Mouse (Mus musculus) MEL (cell line): ENCODE measurements at regions not wholly inside any gene's neighbourhood (a gene's known extent, or its start where the extent isn't known, plus 50 kb on each side); places are given as distances from the start of the nearest gene placed in this dataset.

ENCODE experiments used
- DNase-seq: peaks from one replicate; pipeline ENCODE4 v3.0.0; 2011; ENCODE audit warnings: low read depth, low spot score
- H3K27ac ChIP-seq: 2 replicates; pipeline ENCODE4 v1.5.1; 2012; ENCODE audit warnings: low read depth, mild to moderate bottlenecking, control low read depth, low read length, moderate library complexity; ENCODE audit not compliant: control insufficient read depth
- H3K27me3 ChIP-seq, 2 experiments: fragments of 150-350 bp in 1 of 2; sonication (generic) in 1 of 2; 2 replicates each; pipeline ENCODE4 v1.6.1; 2012; ENCODE audit warnings: low read length in 2 of 2, mild to moderate bottlenecking in 2 of 2, improper control_type of control experiment in 1 of 2, moderate library complexity in 1 of 2; ENCODE audit not compliant: insufficient read depth in 2 of 2, control insufficient read depth in 1 of 2
- H3K36me3 ChIP-seq, 2 experiments: 2 replicates each; pipeline ENCODE4 v1.6.1; 2012 to 2014; ENCODE audit warnings: low read length in 2 of 2, improper control_type of control experiment in 1 of 2, inconsistent platforms in 1 of 2, mild to moderate bottlenecking in 1 of 2; ENCODE audit not compliant: insufficient read depth in 2 of 2, control insufficient read depth in 1 of 2
- H3K4me1 ChIP-seq, 2 experiments: fragments of 150-350 bp in 1 of 2; sonication (generic) in 1 of 2; 2 replicates each; pipeline ENCODE4 v1.6.1; 2012; ENCODE audit warnings: low read length in 2 of 2, improper control_type of control experiment in 1 of 2, mild to moderate bottlenecking in 1 of 2; ENCODE audit not compliant: insufficient read depth in 2 of 2, control insufficient read depth in 1 of 2
- H3K4me3 ChIP-seq, 2 experiments: fragments of 150-350 bp in 1 of 2; sonication (generic) in 1 of 2; 2 replicates each; pipeline ENCODE4 v1.5.1; 2012; ENCODE audit warnings: low read depth in 2 of 2, low read length in 2 of 2, mild to moderate bottlenecking in 2 of 2, moderate library complexity in 2 of 2, control low read depth in 1 of 2, improper control_type of control experiment in 1 of 2; ENCODE audit not compliant: control insufficient read depth in 1 of 2, insufficient read depth in 1 of 2
- H3K79me2 ChIP-seq: 2 replicates; pipeline ENCODE4 v1.6.1; 2012; ENCODE audit warnings: mild to moderate bottlenecking, low read length, moderate library complexity; ENCODE audit not compliant: control insufficient read depth, poor library complexity, insufficient read depth
- H3K9ac ChIP-seq: 2 replicates; pipeline ENCODE4 v1.6.1; 2012; ENCODE audit warnings: low read depth, mild to moderate bottlenecking, control low read depth, low read length, moderate library complexity; ENCODE audit not compliant: control insufficient read depth, poor library complexity, severe bottlenecking
- H3K9me3 ChIP-seq: fragments of 150-350 bp; sonication (generic); replicated peaks from 2 replicates; pipeline ENCODE4 v1.6.1; 2012; ENCODE audit warnings: mild to moderate bottlenecking, low read length, improper control_type of control experiment, moderate library complexity; ENCODE audit not compliant: insufficient read depth
- BHLHE40 ChIP-seq: IDR thresholded peaks from 2 replicates; pipeline ENCODE4 v1.6.1; 2012; ENCODE audit warnings: low read depth, mild to moderate bottlenecking, inconsistent platforms, low read length, improper control_type of control experiment, borderline replicate concordance
- CHD1 ChIP-seq: IDR thresholded peaks from 2 replicates; pipeline ENCODE4 v1.6.1; 2012; ENCODE audit warnings: low read depth, mild to moderate bottlenecking, inconsistent platforms, low read length, improper control_type of control experiment
- CHD2 ChIP-seq: IDR thresholded peaks from 2 replicates; pipeline ENCODE4 v1.6.1; 2011; ENCODE audit warnings: low read length, improper control_type of control experiment
- CTCF ChIP-seq, 3 experiments: IDR thresholded peaks in 2 of 3; conservative IDR thresholded peaks in 1 of 3; 2 replicates each; pipeline ENCODE4 v1.5.1; 2011 to 2012; ENCODE audit warnings: low read length in 3 of 3, low read depth in 2 of 3, mild to moderate bottlenecking in 2 of 3, improper control_type of control experiment in 1 of 3, inconsistent platforms in 1 of 3, mixed read lengths in 1 of 3, moderate library complexity in 1 of 3; ENCODE audit not compliant: control insufficient read depth in 1 of 3, insufficient read depth in 1 of 3, poor library complexity in 1 of 3, severe bottlenecking in 1 of 3
- ELF1 ChIP-seq: IDR thresholded peaks from 2 replicates; pipeline ENCODE4 v1.6.1; 2014; ENCODE audit warnings: low read depth, mild to moderate bottlenecking, inconsistent platforms, low read length, improper control_type of control experiment, moderate library complexity
- ETS1 ChIP-seq: IDR thresholded peaks from 2 replicates; pipeline ENCODE4 v1.6.1; 2012; ENCODE audit warnings: low read depth, mild to moderate bottlenecking, inconsistent platforms, low read length, improper control_type of control experiment, moderate library complexity
- GATA1 ChIP-seq: IDR thresholded peaks from 2 replicates; pipeline ENCODE4 v1.6.1; 2011; ENCODE audit warnings: low read depth, low read length, improper control_type of control experiment
- HCFC1 ChIP-seq: IDR thresholded peaks from 2 replicates; pipeline ENCODE4 v1.6.1; 2012; ENCODE audit warnings: low read depth, mild to moderate bottlenecking, inconsistent platforms, low read length, improper control_type of control experiment, moderate library complexity
- JUND ChIP-seq: IDR thresholded peaks from 2 replicates; pipeline ENCODE4 v1.6.1; 2011; ENCODE audit warnings: low read depth, mild to moderate bottlenecking, improper control_type of control experiment, low read length
- MAX ChIP-seq: IDR thresholded peaks from 2 replicates; pipeline ENCODE4 v1.6.1; 2011; ENCODE audit warnings: low read length, improper control_type of control experiment
- MXI1 ChIP-seq: IDR thresholded peaks from 2 replicates; pipeline ENCODE4 v1.6.1; 2011; ENCODE audit warnings: mild to moderate bottlenecking, low read depth, low read length, improper control_type of control experiment
- POLR2AphosphoS5 ChIP-seq: IDR thresholded peaks from 2 replicates; pipeline ENCODE4 v1.6.1; 2012; ENCODE audit warnings: low read depth, borderline replicate concordance, mild to moderate bottlenecking, inconsistent platforms, low read length, moderate library complexity, mixed read lengths
- SIN3A ChIP-seq: IDR thresholded peaks from 2 replicates; pipeline ENCODE4 v1.6.1; 2012; ENCODE audit warnings: low read length, improper control_type of control experiment, inconsistent platforms
- SMC3 ChIP-seq: IDR thresholded peaks from 2 replicates; pipeline ENCODE4 v1.6.1; 2011; ENCODE audit warnings: low read depth, low read length, improper control_type of control experiment
- TAL1 ChIP-seq: IDR thresholded peaks from 2 replicates; pipeline ENCODE4 v1.6.1; 2012; ENCODE audit warnings: mild to moderate bottlenecking, inconsistent platforms, low read length, moderate library complexity, mixed read lengths
- TBP ChIP-seq: IDR thresholded peaks from 2 replicates; pipeline ENCODE4 v1.8.0; 2011; ENCODE audit warnings: low read depth, low read length, improper control_type of control experiment
- TCF12 ChIP-seq: IDR thresholded peaks from 2 replicates; pipeline ENCODE4 v1.6.1; 2014; ENCODE audit warnings: low read depth, mild to moderate bottlenecking, inconsistent platforms, low read length, improper control_type of control experiment, moderate library complexity
- UBTF ChIP-seq: IDR thresholded peaks from 2 replicates; pipeline ENCODE4 v1.6.1; 2012; ENCODE audit warnings: low read depth, mild to moderate bottlenecking, inconsistent platforms, low read length, improper control_type of control experiment, moderate library complexity, borderline replicate concordance; ENCODE audit not compliant: insufficient read depth
- USF2 ChIP-seq, 2 experiments: IDR thresholded peaks; 2 replicates each; pipeline ENCODE4 v1.6.1; 2011 to 2012; ENCODE audit warnings: improper control_type of control experiment in 2 of 2, low read length in 2 of 2, borderline replicate concordance in 1 of 2, inconsistent platforms in 1 of 2, low read depth in 1 of 2, mild to moderate bottlenecking in 1 of 2; ENCODE audit not compliant: insufficient read depth in 1 of 2
- ZC3H11A ChIP-seq: IDR thresholded peaks from 2 replicates; pipeline ENCODE4 v1.6.1; 2012; ENCODE audit warnings: low read depth, mild to moderate bottlenecking, inconsistent platforms, low read length, improper control_type of control experiment
- ZNF384 ChIP-seq: IDR thresholded peaks from 2 replicates; pipeline ENCODE4 v1.6.1; 2012; ENCODE audit warnings: low read depth, mild to moderate bottlenecking, inconsistent platforms, low read length, improper control_type of control experiment

GRCm38 (mm10) chr9:61707875-61708274 is 206.5 kb downstream of the Rplp1 start (continued):
- TF ChIP-seq ZC3H11A (no peak), GATA1 (peak; percentile 51; the same call in 1 of the 2 replicates), TBP (no peak), ZNF384 (no peak), UBTF (no peak), CTCF (IDR thresholded peaks at IDR 0.05 in 2 of 3, conservative IDR thresholded peaks at IDR 0.05 in 1 of 3; ENCODE audit: control insufficient read depth in 1 of 3, insufficient read depth in 1 of 3, low read depth in 2 of 3, low read length in 3 of 3, poor library complexity in 1 of 3, severe bottlenecking in 1 of 3) (no peak), ETS1 (peak; percentile 54), HCFC1 (no peak), USF2 (IDR thresholded peaks at IDR 0.05; ENCODE audit: borderline replicate concordance in 1 of 2, insufficient read depth in 1 of 2, low read depth in 1 of 2, low read length in 2 of 2) (no peak), ELF1 (no peak)

GRCm38 (mm10) chr9:61707296-61707695 is 207.0 kb downstream of the Rplp1 start:
- TF ChIP-seq CHD2 = no peak
- TF ChIP-seq MXI1 = no peak
- no peak for TF ChIP-seq BHLHE40
- TF ChIP-seq TAL1 = no peak
- TF ChIP-seq USF2 (IDR thresholded peaks at IDR 0.05; ENCODE audit: borderline replicate concordance in 1 of 2, insufficient read depth in 1 of 2, low read depth in 1 of 2, low read length in 2 of 2) = no peak
- TF ChIP-seq ZC3H11A = no peak
- no peak for TF ChIP-seq SMC3
- TF ChIP-seq ETS1 = no peak
- no peak for TF ChIP-seq TCF12
- no peak for TF ChIP-seq CHD1
- TF ChIP-seq SIN3A = no peak
- TF ChIP-seq JUND = no peak
- TF ChIP-seq ELF1 = no peak
- TF ChIP-seq ZNF384 = no peak
- TF ChIP-seq POLR2AphosphoS5 = no peak
- no peak for TF ChIP-seq MAX
- peak overlapping the region; percentile 20 for H3K27ac ChIP-seq
- peaks cover 0 to 15% of the 10 kb centered on the region in 2 experiments; a peak in 2 of 4 replicates for H3K36me3 ChIP-seq
- peaks cover under 1% of the 10 kb centered on the region; the same call in 1 of the 2 replicates for H3K79me2 ChIP-seq
- peak overlapping the region in 1 of 2 experiments; percentile 57; a peak in 2 of 4 replicates for H3K4me3 ChIP-seq
- H3K27me3 ChIP-seq = no peaks in the 10 kb centered on the region
- H3K9me3 ChIP-seq = no peaks in the 10 kb centered on the region
- peaks cover 5 to 27% of the 10 kb centered on the region in 2 experiments; a peak in 3 of 4 replicates for H3K4me1 ChIP-seq
- DNase-seq = no peak
- H3K9ac ChIP-seq = no peak overlapping the region
